Mouse (Mus musculus): Measurements from ENCODE around the gene Utp18. TPM values are rescaled to one million over a fixed set of nuclear protein-coding genes. Genes with fewer than 3 reads are reported as not detected.

The Utp18 gene
- total RNA-seq, 2 experiments from 2014 or later: 23.6 to 26.1 TPM

GRCm38 (mm10) chr11:93828619-93829326 lies 56.8 kb downstream of the Utp18 start:
- no peak for DNase-seq

- no peak for DNase-seq
These were observed 63.3 kb downstream of the Utp18 start for GRCm38 (mm10) chr11:93822261-93822660.

DNA sequence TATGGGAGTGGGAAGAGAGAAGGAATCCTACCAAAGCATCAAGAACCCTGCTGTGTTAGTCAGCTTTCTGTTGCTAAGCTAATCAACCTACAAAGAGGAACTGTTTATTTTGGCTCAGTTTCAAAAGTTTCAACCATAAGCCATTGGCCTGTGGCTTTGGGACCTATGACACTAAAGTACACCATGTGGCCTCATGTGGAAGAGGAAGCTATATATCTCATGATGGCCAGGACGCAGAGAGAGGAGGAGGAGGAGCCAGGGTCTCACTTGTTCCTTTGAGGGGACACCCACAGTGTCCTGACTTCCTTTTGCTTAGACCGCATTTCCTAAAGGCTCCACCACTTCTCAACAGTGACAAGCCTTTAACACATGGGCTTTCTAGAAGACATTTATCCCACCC lies 64.0 kb downstream of the Utp18 start:
- no peak for DNase-seq

GRCm38 (mm10) chr11:93817966-93818738 lies 67.4 kb downstream of the Utp18 start:
- DNase-seq: no peak

GRCm38 (mm10) chr11:93812955-93813354 lies 72.6 kb downstream of the Utp18 start:
- DNase-seq: no peak

DNA sequence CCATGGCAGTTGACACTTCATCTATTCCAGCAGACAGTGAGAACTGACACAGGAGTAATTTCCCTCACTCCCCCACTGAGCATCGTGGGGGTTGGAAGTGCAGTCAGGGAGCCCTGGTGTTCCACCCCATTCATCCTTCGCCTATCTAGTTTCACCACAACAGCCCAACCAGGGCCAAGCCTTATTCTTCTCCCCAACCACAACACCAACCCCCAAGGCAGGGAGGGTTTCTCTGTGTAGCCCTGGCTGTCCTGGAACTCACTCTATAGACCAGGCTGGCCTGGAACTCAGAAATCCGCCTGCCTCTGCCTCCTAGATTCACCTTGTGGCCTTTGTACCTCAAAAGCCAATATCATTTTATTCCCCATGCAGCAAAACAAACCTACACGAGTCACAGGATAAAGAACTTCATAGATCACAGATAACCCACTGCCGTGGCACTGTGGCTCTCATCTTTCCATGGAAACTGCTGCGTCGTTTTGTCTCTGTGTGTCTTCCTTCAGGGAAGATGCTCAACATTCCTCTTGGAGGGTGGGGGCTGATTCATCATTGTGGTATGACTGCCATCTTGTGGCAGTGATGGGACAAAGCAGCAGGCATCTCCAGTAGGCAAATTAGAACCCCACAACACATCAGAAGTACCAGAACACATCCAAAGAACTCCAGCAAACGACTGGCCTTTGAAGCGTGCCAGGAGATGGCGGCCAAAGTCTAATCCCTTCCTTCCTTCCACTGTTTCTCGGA lies 73.3 kb downstream of the Utp18 start:
- DNase-seq: peak; percentile 67 to 75

Other genes with a start within 250 kb of the Utp18 start
- 10 to 100 TPM; 36.3 to 39.3 TPM for gene Mbtd1, start 86 bp upstream of the Utp18 start, total RNA-seq (2021)
- gene Nme2, start 70.5 kb upstream of the Utp18 start, total RNA-seq (2021): 10 to 100 TPM; 77.8 to 91.6 TPM
- gene Gm20390, start 82.5 kb upstream of the Utp18 start, total RNA-seq (2021): 100 to 1,000 TPM; 123 to 125 TPM
- gene Nme1, start 82.8 kb upstream of the Utp18 start, total RNA-seq (2021): 10 to 100 TPM; 56.9 to 82.9 TPM
- 100 to 1,000 TPM; 217 to 221 TPM for gene Spag9, start 110.3 kb upstream of the Utp18 start, total RNA-seq (2021)